Comparison of ENCODE assay signal across 8 mouse cellular contexts in genomic region chr6:71631196-71631595, GRCm38 (mm10). TPM values are rescaled to one million over a fixed set of nuclear protein-coding genes. Genes with fewer than 3 reads are reported as not detected.
A peak's percentile ranks its signal among the peaks of the same experiment; 100 is the strongest.
DNase-seq lines count a peak whose midpoint lies in the region; ATAC-seq and TF ChIP-seq lines count a peak whose summit lies in the region.

No protein-coding gene starts in this region.

- peak overlapping the region; percentile 87 for H3K4me3 ChIP-seq in neural tube, embryonic 11.5 days (ENCODE audit: low read depth, low read length)
- peak overlapping the region; percentile 89 for H3K4me3 ChIP-seq in limb, embryonic 15.5 days
- peak overlapping the region; percentile 82 for H3K4me3 ChIP-seq in stomach, postnatal 0 days (ENCODE audit: low read depth, low read length)

- H3K9ac ChIP-seq in neural tube, embryonic 11.5 days (ENCODE audit: low read length), result peak overlapping the region; percentile 88; the same call in 1 of the 2 replicates
- no peak overlapping the region for H3K9ac ChIP-seq in limb, embryonic 15.5 days
- H3K9ac ChIP-seq in stomach, postnatal 0 days (ENCODE audit: low read length), result no peak overlapping the region

- H3K4me2 ChIP-seq in neural tube, embryonic 11.5 days (ENCODE audit: low read depth), result peak overlapping the region; percentile 79
- peak overlapping the region; percentile 67 for H3K4me2 ChIP-seq in limb, embryonic 15.5 days
- H3K4me2 ChIP-seq in stomach, postnatal 0 days (replicated peaks; ENCODE audit: low read depth), result peak overlapping the region; percentile 61

- H3K36me3 ChIP-seq in neural tube, embryonic 11.5 days (ENCODE audit: control insufficient read depth, insufficient read depth, low read length), result 0 out of 2 replicates have a peak, but pooled peaks cover 2% of the 10 kb centered on the region
- peaks cover 17% of the 10 kb centered on the region for H3K36me3 ChIP-seq in limb, embryonic 15.5 days
- 0 out of 2 replicates have a peak, but pooled peaks cover 3% of the 10 kb centered on the region for H3K36me3 ChIP-seq in stomach, postnatal 0 days (ENCODE audit: control insufficient read depth, insufficient read depth, low read length)

- ATAC-seq in CD4-positive, CD25-positive, alpha-beta regulatory T cell, adult 4 months, result no peak
- ATAC-seq in neural tube, embryonic 11.5 days (ENCODE audit: insufficient read depth, low FRiP score, low TSS enrichment), result no peak
- ATAC-seq in limb, embryonic 15.5 days (ENCODE audit: insufficient number of reproducible peaks, low FRiP score, low TSS enrichment, low read depth), result no peak
- ATAC-seq in stomach, postnatal 0 days (ENCODE audit: low FRiP score, low TSS enrichment), result no peak

- TF ChIP-seq CTCF in stomach, postnatal 0 days (IDR thresholded peaks at IDR 0.05; ENCODE audit: low read depth), result no peak

- no peaks in the 10 kb centered on the region for H3K27me3 ChIP-seq in neural tube, embryonic 11.5 days (ENCODE audit: control insufficient read depth, insufficient read depth, low read length)
- no peaks in the 10 kb centered on the region for H3K27me3 ChIP-seq in limb, embryonic 15.5 days
- H3K27me3 ChIP-seq in stomach, postnatal 0 days (ENCODE audit: control insufficient read depth, insufficient read depth, low read length), result no peaks in the 10 kb centered on the region

- no peaks in the 10 kb centered on the region for H3K9me3 ChIP-seq in neural tube, embryonic 11.5 days (ENCODE audit: control insufficient read depth, low read length)
- no peaks in the 10 kb centered on the region for H3K9me3 ChIP-seq in limb, embryonic 15.5 days
- H3K9me3 ChIP-seq in stomach, postnatal 0 days (ENCODE audit: control insufficient read depth, low read length), result no peaks in the 10 kb centered on the region

- DNase-seq in CD4-positive, CD25-positive, alpha-beta regulatory T cell, adult 2 months (ENCODE audit: low read depth, low spot score), result peak; percentile 17
- no peak for DNase-seq in neural tube, embryonic 11.5 days (ENCODE audit: low spot score)
- DNase-seq in neural tube, embryonic 10.5 days (ENCODE audit: extremely low spot score, low spot score), result no peak
- DNase-seq in stomach, postnatal 0 days (ENCODE audit: low spot score), result no peak
- DNase-seq in B cell, adult 2 months, result no peak
- no peak for DNase-seq in frontal cortex, postnatal 36 days (ENCODE audit: low spot score in 2 of 2)

- TF ChIP-seq EP300 in stomach, postnatal 0 days (optimal IDR thresholded peaks at IDR 0.05), result no peak

- WGBS in neural tube, embryonic 11.5 days, result 18% methylated on average over 2 of the region's 2 CpGs
- WGBS in limb, embryonic 15.5 days, result 7% methylated on average over 2 of the region's 2 CpGs
- WGBS in stomach, postnatal 0 days, result 1% methylated on average over 2 of the region's 2 CpGs

- no peak overlapping the region for H3K27ac ChIP-seq in neural tube, embryonic 11.5 days (ENCODE audit: low read depth, low read length)
- H3K27ac ChIP-seq in limb, embryonic 15.5 days, result no peak overlapping the region
- H3K27ac ChIP-seq in stomach, postnatal 0 days (replicated peaks), result no peak overlapping the region

- peaks cover 15% of the 10 kb centered on the region; the same call in 1 of the 2 replicates for H3K4me1 ChIP-seq in neural tube, embryonic 11.5 days (ENCODE audit: control insufficient read depth, insufficient read depth, low read length)
- H3K4me1 ChIP-seq in limb, embryonic 15.5 days, result peaks cover 11% of the 10 kb centered on the region
- peaks cover 8% of the 10 kb centered on the region for H3K4me1 ChIP-seq in stomach, postnatal 0 days (replicated peaks; ENCODE audit: control insufficient read depth, insufficient read depth)

RNA-seq across cellular contexts. Expression of gene Kdm3a, which starts 1.6 kb away (rescaled TPM):
- polyA plus RNA-seq in CD4-positive, CD25-positive, alpha-beta regulatory T cell, adult 4 months (2017; shearing (Covaris generic)), result 10 to 100 TPM; 49.8 to 71.0 TPM
- polyA plus RNA-seq in neural tube, embryonic 11.5 days (2014; fragmentation: Nextera tagmentation; extraction: Ambion mirVana), result 59.7 and 61.1 TPM in 2 replicates
- polyA plus RNA-seq in limb, embryonic 15.5 days (2015; fragmentation: Nextera tagmentation; extraction: Ambion mirVana), result 41.8 and 42.5 TPM in 2 replicates
- polyA plus RNA-seq in stomach, postnatal 0 days (2015; fragmentation: Nextera tagmentation; extraction: Ambion mirVana), result 14.1 and 14.2 TPM in 2 replicates
